Mouse (Mus musculus) forebrain, embryonic 15.5 days (tissue): ENCODE measurements around the gene Wnt1. TPM values are rescaled to one million over a fixed set of nuclear protein-coding genes. Genes with fewer than 3 reads are reported as not detected.

Source experiments
- ATAC-seq: fragments of 200-750 bp; cut with Nextera tagmentation; replicated peaks from 2 replicates; pipeline ENCODE4 v1.8.0; 2017; ENCODE audit warnings: mild to moderate bottlenecking, moderate TSS enrichment, moderate library complexity
- H3K27ac ChIP-seq: fragments of 300-500 bp; sonication (generic); replicated peaks from 2 replicates; pipeline ENCODE4 v1.5.1; 2015; ENCODE audit warnings: mild to moderate bottlenecking, inconsistent platforms
- H3K27me3 ChIP-seq: fragments of 300-500 bp; sonication (generic); 2 replicates; pipeline ENCODE4 v1.6.1; 2015; ENCODE audit warnings: inconsistent platforms
- H3K36me3 ChIP-seq: fragments of 300-500 bp; sonication (generic); 2 replicates; pipeline ENCODE4 v1.6.1; 2015; ENCODE audit warnings: mild to moderate bottlenecking, inconsistent platforms
- H3K4me1 ChIP-seq: fragments of 300-500 bp; sonication (generic); 2 replicates; pipeline ENCODE4 v1.6.1; 2015; ENCODE audit warnings: inconsistent platforms
- H3K4me2 ChIP-seq: fragments of 300-500 bp; sonication (generic); replicated peaks from 2 replicates; pipeline ENCODE4 v1.6.1; 2015; ENCODE audit warnings: mild to moderate bottlenecking, inconsistent platforms
- H3K4me3 ChIP-seq: fragments of 300-500 bp; sonication (generic); 2 replicates; pipeline ENCODE4 v1.5.1; 2015; ENCODE audit warnings: mild to moderate bottlenecking, inconsistent platforms
- H3K9ac ChIP-seq: fragments of 300-500 bp; sonication (generic); replicated peaks from 2 replicates; pipeline ENCODE4 v1.6.1; 2015; ENCODE audit warnings: mild to moderate bottlenecking, inconsistent platforms
- H3K9me3 ChIP-seq: fragments of 300-500 bp; sonication (generic); 2 replicates; pipeline ENCODE4 v1.6.1; 2016; ENCODE audit warnings: inconsistent platforms
- WGBS: fragments of 180-500 bp; shearing (Covaris S2); methylation state at CpG from one replicate; pipeline ENCODE4 v1.1.7; 2015; ENCODE audit warnings: mixed read lengths; 5-methylcytosine and 5-hydroxymethylcytosine counted together
- polyA plus RNA-seq: library from polyadenylated mRNA; unstranded; fragments of >200 nt; fragmentation: Nextera tagmentation; extraction: Ambion mirVana; gene quantifications from 2 replicates; pipeline ENCODE4 v1.2.1, GENCODE M21; 2015

The Wnt1 gene
- polyA plus RNA-seq, 1 experiment from 2014 or later = 0.25 TPM

DNA sequence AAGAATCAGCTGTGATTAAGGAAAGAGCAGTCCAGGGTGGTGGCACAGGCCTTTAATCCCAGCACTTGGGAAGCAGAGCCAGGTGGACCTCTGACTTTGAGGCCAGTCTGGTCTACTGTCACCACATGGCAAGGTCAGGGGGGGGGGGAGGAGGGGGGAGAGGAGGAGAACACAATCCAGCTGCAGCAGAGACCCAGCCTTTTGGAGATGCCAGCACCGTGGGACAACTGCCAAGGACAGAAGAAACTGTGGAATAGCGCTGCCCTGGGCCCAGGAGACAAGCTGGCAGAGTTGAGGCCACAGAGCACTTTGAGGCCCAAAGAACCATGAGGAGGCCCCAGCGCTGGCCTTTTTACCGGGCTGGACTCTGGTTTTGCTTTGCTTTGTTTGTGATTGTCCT lies 23.7 kb upstream of the Wnt1 start:
- Histone ChIP-seq H3K36me3 (no peaks in the 10 kb centered on the region), H3K4me3 (no peak overlapping the region), H3K4me2 (no peak overlapping the region), H3K27ac (no peak overlapping the region), H3K27me3 (peaks cover 18% of the 10 kb centered on the region), H3K9ac (no peak overlapping the region), H3K4me1 (peaks cover 21% of the 10 kb centered on the region), H3K9me3 (no peaks in the 10 kb centered on the region)
- no peak for ATAC-seq
- 55% methylated on average over 4 of the region's 4 CpGs for WGBS

DNA sequence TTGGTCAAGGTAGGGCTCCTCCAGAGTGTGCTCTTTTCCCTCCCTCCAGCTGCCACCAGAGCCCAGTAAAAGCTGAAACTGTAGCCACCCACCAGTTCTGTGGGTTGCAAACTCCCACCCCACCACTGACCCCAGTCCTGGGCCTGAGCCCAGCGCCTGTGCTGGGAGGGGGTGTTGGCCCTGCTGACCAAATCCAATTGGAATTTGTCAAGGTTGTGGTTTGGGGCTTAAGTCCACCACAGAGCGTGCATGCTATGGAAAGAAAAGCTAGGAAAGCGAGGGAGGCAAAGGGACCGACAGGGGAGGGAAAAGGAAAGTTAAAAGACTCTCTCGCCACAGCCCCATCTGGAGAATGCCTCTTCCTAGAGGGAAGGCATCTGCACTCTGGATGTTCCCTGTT lies 21.4 kb upstream of the Wnt1 start:
- H3K4me3 ChIP-seq = no peak overlapping the region
- H3K36me3 ChIP-seq = no peaks in the 10 kb centered on the region
- H3K27ac ChIP-seq = no peak overlapping the region
- ATAC-seq = no peak
- H3K9me3 ChIP-seq = no peaks in the 10 kb centered on the region
- no peak overlapping the region for H3K9ac ChIP-seq
- H3K4me2 ChIP-seq = no peak overlapping the region
- H3K27me3 ChIP-seq = peaks cover 39% of the 10 kb centered on the region
- 28% methylated on average over 5 of the region's 5 CpGs for WGBS
- peaks cover 16% of the 10 kb centered on the region for H3K4me1 ChIP-seq

DNA sequence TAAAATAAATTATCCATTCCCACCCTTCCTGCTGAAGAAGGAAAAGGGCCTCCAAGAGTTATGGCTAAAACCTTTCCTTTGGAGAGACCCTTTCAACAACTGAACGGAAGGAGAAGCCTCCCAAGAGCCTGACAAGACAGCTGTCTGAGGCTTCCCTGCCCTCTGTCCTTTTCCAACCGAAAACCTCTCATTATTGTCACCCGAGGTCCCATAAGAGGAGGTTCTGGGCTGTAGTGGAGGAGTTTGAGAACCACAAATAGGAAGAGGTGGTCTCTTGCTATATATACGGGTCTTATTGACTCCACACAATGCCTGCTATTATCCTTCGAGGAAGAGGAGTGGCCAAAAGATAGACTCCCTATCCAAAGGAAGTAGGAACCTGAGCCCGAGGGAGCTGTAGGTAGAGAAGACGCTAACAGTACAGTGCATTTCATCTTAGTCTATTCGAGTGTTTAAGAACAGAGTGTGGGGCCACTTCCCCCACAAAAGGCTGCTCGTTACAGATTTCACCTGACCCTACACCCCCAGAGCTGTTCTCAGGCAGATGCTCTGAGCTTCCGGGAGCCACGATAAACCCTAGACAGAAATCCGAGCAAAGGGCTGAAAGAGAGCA lies 17.7 kb upstream of the Wnt1 start:
- Histone ChIP-seq H3K4me3 (peak overlapping the region; percentile 23; the same call in 1 of the 2 replicates), H3K9ac (no peak overlapping the region), H3K4me2 (peak overlapping the region; percentile 38), H3K4me1 (peaks cover 18% of the 10 kb centered on the region), H3K36me3 (no peaks in the 10 kb centered on the region), H3K9me3 (no peaks in the 10 kb centered on the region), H3K27me3 (peaks cover 72% of the 10 kb centered on the region), H3K27ac (no peak overlapping the region)
- no peak for ATAC-seq
- 5% methylated on average over 12 of the region's 12 CpGs for WGBS

DNA sequence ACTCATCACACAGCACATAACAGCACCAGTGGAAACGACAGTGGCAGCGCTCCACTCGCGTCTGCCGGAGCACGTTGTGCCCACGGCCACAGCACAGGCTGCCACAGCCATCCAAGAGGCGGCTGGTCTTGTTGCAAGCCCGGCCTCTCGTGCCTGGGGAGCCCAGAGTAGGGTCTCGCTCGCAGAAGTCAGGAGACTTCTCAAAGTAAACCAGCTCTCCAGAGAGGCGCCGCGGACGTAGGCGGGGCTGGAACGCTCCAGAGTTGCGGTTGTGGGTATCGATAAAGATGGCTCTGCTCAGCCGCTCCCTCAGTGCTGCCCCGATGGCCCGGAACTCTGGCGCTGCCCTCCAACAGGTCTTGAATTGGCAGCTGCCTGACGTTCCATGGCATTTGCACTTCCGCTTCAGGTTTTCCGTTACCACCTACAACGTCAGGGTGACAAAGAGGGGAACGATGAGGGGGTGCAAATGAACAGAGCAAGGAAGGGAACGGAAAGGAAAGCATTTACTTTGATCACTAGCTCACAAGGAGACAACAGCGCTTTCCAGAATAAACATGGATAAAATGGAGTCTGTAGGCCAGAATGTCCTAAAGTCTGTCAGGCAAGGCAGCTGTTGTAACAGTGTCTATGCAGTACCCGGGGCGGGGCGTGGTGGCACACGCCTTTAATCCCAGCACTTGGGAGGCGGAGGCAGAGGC lies 17.0 kb upstream of the Wnt1 start:
- ATAC-seq = no peak
- Histone ChIP-seq H3K9me3 (no peaks in the 10 kb centered on the region), H3K4me2 (peak overlapping the region; percentile 38), H3K4me3 (peak overlapping the region; percentile 23), H3K4me1 (peaks cover 23% of the 10 kb centered on the region), H3K36me3 (no peaks in the 10 kb centered on the region), H3K9ac (no peak overlapping the region), H3K27me3 (peaks cover 79% of the 10 kb centered on the region), H3K27ac (no peak overlapping the region)
- WGBS = 3% methylated on average over 36 of the region's 36 CpGs

DNA sequence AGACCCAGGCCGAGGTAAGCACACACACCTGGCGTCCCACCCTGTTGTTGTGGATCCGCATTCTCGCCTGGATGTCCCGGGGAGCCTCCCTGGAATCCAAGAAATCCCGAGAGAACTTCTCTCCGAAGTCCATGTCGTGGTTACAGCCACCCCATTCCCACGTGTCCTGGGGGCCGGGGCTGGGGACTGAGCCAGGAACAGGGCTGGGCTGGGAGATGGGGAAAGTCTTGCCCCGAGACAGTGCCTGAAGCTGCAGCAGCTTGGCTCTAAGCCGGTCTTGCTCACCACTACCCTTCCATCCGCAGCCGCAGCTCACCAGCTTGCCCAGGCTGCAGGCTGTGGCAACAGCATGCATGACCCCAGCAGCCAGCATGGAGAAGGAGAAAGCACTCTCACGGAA lies 15.6 kb upstream of the Wnt1 start:
- WGBS = 7% methylated on average over 15 of the region's 15 CpGs
- ATAC-seq = no peak
- H3K9ac ChIP-seq = no peak overlapping the region

DNA sequence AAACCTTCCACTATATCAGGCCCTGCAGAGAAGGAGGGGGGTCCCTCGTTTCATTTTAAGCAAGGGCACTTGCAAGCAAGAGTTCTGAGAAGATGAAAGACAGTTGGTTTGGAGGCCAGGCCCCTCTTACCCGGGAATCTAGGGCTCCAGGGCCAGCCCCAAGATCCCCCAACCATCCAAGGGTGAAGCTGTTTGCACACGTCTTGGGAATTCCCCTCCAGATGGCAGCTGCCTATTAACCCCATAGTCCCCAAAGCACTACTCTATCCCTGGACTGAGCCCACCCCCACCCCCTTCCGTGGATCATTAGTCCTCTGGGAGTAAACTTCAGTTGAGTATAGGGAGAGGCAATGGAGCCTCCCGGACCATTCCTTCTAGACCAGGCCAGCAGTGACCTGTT lies 14.1 kb upstream of the Wnt1 start:
- Histone ChIP-seq H3K4me1 (peaks cover 28% of the 10 kb centered on the region), H3K9ac (no peak overlapping the region), H3K4me3 (no peak overlapping the region), H3K27ac (no peak overlapping the region), H3K9me3 (no peaks in the 10 kb centered on the region), H3K4me2 (no peak overlapping the region), H3K36me3 (no peaks in the 10 kb centered on the region), H3K27me3 (peaks cover 96% of the 10 kb centered on the region)
- ATAC-seq = no peak
- WGBS = 4% methylated on average over 5 of the region's 5 CpGs

More for the DNA sequence above, 15.6 kb upstream of the Wnt1 start:
- Histone ChIP-seq H3K36me3 (no peaks in the 10 kb centered on the region), H3K4me3 (no peak overlapping the region), H3K4me1 (peaks cover 28% of the 10 kb centered on the region), H3K27me3 (peaks cover 90% of the 10 kb centered on the region), H3K27ac (no peak overlapping the region), H3K9me3 (no peaks in the 10 kb centered on the region), H3K4me2 (no peak overlapping the region)

DNA sequence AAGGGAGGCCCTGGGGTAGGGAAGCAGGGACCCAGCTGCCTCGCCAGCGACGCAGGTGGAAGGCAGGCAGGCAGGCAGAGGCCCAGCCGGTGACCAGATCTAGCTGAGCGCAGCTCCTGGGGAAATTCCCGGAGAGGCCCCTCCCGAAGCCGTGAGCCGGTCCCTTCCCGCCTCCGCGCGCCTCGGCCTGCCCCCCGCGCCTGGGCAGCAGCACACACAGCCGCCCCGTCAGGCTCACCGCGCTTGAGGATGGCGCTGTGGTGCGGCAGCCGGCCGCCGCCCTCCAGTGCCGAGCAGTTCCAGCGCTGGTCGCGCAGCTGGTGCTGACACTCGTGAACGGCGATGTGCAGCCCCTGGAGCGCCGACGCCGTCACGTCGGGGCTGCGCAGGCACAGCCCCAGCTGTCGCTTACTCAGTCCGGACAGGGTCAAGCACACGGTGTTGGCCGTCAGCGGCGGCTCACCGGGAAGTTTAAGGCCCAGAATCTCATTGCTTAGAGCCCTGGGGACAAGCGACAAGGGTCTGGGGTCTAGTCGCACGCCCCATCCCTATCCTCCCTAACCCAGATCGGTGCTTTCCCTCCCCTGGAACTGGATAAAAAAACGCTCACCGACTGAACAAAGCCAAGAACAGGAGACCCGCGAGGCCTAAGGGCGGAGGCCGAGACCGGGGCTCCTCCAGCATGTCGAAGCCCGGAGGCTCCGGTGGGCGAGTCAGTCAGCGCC lies 13.2 kb upstream of the Wnt1 start:
- H3K4me2 ChIP-seq = peak overlapping the region; percentile 32
- no peak; the same call in 1 of the 2 replicates for ATAC-seq
- no peaks in the 10 kb centered on the region for H3K36me3 ChIP-seq
- peak overlapping the region; percentile 24 for H3K4me3 ChIP-seq
- H3K9me3 ChIP-seq = no peaks in the 10 kb centered on the region
- 0 out of 2 replicates have a peak overlapping the region, but pooled peaks have one; percentile 25 for H3K9ac ChIP-seq
- H3K4me1 ChIP-seq = peaks cover 28% of the 10 kb centered on the region
- no peak overlapping the region for H3K27ac ChIP-seq
- peaks cover 98% of the 10 kb centered on the region for H3K27me3 ChIP-seq
- 2% methylated on average over 61 of the region's 62 CpGs for WGBS

DNA sequence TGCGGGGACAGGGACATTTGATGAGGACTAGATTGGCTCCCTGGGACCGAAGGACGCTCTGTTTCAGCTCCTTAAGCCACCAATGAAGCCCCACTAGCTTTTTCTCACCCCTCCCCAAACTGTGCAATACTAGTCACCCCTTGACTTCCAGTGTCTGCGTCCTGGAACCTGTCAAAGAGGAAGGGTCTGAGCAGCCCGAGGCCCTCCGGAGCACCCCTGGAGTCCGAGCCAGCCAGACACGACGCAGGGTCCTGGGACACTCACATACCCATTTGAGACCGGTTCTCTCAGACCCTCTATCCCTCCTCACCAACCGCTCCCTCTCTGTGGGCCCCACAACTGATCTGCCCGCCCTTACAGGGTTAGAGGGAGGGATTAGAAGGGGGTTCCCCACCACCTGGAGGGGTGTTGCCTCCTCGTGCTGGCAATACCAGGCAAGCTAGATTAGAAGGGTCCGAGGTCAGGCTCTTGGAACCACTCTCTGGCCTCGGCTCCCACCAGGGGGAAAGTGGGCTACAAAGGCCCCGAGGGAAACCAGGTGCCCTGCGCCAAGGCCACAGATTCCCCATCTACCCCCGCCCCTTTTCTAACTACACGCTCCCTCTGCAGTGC lies 12.5 kb upstream of the Wnt1 start:
- under 1% methylated on average over 19 of the region's 19 CpGs for WGBS
- Histone ChIP-seq H3K27ac (no peak overlapping the region), H3K4me1 (peaks cover 28% of the 10 kb centered on the region), H3K9me3 (no peaks in the 10 kb centered on the region), H3K4me2 (0 out of 2 replicates have a peak overlapping the region, but pooled peaks have one; percentile 32), H3K9ac (no peak overlapping the region), H3K36me3 (no peaks in the 10 kb centered on the region), H3K27me3 (peaks cover 98% of the 10 kb centered on the region), H3K4me3 (peak overlapping the region; percentile 24; the same call in 1 of the 2 replicates)
- no peak for ATAC-seq

DNA sequence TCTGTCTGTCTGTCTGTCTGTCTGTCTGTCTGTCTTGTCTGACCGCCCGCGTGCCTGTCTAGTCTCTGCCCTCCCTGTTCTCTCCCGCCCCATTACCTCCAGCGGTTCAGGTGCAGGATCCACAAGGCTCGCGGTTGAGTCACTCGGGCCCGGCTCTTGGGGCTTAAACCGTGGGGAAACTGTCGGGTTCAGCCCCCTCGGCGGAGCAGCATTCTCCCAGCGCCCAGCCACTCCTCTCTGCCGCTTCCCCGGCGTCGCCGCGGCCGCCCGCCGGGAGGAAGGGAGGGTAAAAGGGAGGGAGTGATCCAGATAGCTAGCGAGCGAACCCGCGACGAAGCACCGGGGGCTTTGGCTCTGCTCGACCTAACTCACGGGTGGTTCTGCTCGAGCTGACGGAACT lies 11.9 kb upstream of the Wnt1 start, which contains the start of gene Wnt10b:
Wnt10b (minus strand) TSS at position 389 of the 400 bp plus-strand sequence.
- H3K27ac ChIP-seq = no peak within 1 kb of the TSS
- under 1% methylated on average over 32 of the region's 33 CpGs for WGBS
- peak within 1 kb of the TSS; percentile 24 for H3K4me3 ChIP-seq
- no peaks in the 10 kb centered on the region for H3K36me3 ChIP-seq
- ATAC-seq = no peak
- H3K4me2 ChIP-seq = peak within 1 kb of the TSS; percentile 26
- no peaks in the 10 kb centered on the region for H3K9me3 ChIP-seq
- no peak within 1 kb of the TSS for H3K9ac ChIP-seq
- H3K4me1 ChIP-seq = peaks cover 23% of the 10 kb centered on the region
- peaks cover 96% of the 10 kb centered on the region for H3K27me3 ChIP-seq

DNA sequence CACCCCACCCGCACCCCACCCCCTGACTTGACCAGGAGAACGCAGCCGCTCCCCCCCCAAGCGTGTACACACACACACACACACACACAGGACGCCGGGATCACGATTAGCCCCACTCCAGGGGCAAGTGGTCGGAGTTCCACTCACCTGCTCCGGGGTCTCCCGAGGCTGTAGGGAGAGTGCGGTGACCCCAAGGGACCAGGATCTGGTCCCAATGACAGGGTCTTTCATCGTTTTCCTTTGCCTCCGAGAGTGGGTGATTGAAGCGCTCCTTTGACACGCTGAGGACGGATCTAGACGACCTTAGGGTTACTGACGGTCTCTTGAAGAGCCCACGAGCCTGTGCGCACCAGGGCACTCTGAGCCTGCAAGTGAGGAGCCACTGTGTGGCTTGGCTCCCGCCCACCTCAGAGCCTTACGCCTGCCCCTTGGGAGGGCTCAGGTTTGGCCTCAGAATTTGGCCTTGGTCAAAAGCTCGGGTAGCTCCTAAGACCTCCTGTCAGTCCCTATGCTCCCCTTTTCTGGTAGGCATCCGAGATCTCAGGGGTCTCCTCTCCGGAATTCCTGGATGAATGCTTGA lies 11.4 kb upstream of the Wnt1 start:
- 1% methylated on average over 25 of the region's 25 CpGs for WGBS
- Histone ChIP-seq H3K4me1 (peaks cover 20% of the 10 kb centered on the region), H3K9ac (no peak overlapping the region)

DNA sequence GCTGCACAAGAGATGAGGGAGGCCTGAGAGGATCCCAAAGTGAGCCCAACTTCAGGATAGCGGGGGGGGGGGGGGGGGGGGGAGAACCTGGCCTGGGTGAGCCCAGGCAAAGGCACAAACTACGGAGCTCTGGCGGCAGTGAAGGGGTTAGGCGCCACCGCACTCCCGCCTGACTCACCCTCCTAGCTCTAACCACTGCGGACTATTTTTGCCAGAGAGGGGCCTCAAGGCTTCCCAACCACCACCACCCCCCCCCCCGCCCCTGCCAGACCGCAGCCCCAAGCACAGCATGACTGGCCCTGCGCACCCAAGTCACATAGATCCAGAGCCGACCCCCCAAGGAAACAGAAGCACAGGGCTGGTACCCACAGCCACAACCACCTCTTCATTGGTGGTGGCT lies 10.9 kb upstream of the Wnt1 start:
- H3K4me2 ChIP-seq = no peak overlapping the region
- no peak overlapping the region for H3K4me3 ChIP-seq
- no peak overlapping the region for H3K9ac ChIP-seq
- WGBS = 5% methylated on average over 4 of the region's 11 CpGs
- peaks cover 86% of the 10 kb centered on the region for H3K27me3 ChIP-seq
- H3K36me3 ChIP-seq = no peaks in the 10 kb centered on the region
- peaks cover 20% of the 10 kb centered on the region for H3K4me1 ChIP-seq
- H3K27ac ChIP-seq = no peak overlapping the region
- no peak for ATAC-seq
- no peaks in the 10 kb centered on the region for H3K9me3 ChIP-seq

More for the DNA sequence above, 11.4 kb upstream of the Wnt1 start:
- H3K27ac ChIP-seq = no peak overlapping the region
- no peaks in the 10 kb centered on the region for H3K36me3 ChIP-seq
- no peak for ATAC-seq
- H3K4me3 ChIP-seq = peak overlapping the region; percentile 13
- peak overlapping the region; percentile 26 for H3K4me2 ChIP-seq
- H3K27me3 ChIP-seq = peaks cover 91% of the 10 kb centered on the region
- H3K9me3 ChIP-seq = no peaks in the 10 kb centered on the region
